ENCODE assay signal across 11 mouse cellular contexts in the genomic region with DNA sequence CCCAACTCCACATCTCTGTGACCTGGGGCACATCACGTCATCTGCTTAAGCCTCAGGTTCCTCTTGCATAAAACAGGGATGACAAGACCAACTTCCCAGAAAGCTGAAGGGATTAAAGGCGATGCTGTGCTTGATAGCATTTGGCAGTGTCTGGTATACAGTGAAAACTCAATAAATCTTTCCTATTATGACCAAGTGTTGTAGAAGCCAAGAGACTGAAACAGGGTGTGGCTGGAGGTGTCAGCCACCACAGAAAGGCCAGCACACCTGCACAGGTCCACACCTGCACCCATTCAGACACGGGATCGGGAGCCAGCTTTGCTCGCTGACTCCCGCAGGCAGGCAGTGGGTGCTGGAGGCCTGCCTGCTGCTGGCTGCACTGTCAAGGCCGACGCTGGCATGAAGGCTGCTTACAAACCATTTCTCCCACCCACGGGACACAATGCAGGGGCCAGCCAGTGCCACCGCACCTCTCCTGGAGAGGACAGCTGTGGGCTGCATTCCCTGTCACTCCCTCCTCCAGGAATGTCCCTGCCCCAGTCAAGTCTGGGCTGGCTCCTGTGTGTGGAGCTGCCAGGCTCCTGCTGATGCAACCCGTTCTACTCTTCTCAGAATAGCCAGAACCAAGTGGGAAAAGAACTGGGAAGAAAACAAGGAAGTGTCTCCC. TPM values are rescaled to one million over a fixed set of nuclear protein-coding genes. Genes with fewer than 3 reads are reported as not detected.
DNase-seq lines count a peak whose midpoint lies in the region; ATAC-seq lines count a peak whose summit lies in the region.
"Had no signal": no experiment of that assay in that cellular context is flagged by ENCODE, and none has a peak within 500 bp of the region (broad histone marks: within the 10 kb centered on the region; RNA-seq: fewer than 3 reads in every experiment).

No protein-coding gene starts in this region.

- intact Hi-C loops in left cerebral cortex, postnatal 36 days (cut with DNase I): no loop called here
- intact Hi-C loops in left cerebral cortex, postnatal 25 days (cut with DNase I): no loop called here

- H3K4me3 ChIP-seq in forebrain, embryonic 10.5 days: no peak overlapping the region
- H3K4me3 ChIP-seq in forebrain, embryonic 13.5 days: no peak overlapping the region
- no peak overlapping the region for H3K4me3 ChIP-seq in limb, embryonic 13.5 days
- H3K4me3 ChIP-seq in midbrain, embryonic 10.5 days: no peak overlapping the region
- H3K4me3 ChIP-seq: kidney, embryonic 15.5 days; liver, embryonic 15.5 days had no signal

- peak overlapping the region; percentile 25; the same call in 1 of the 2 replicates for H3K27ac ChIP-seq in forebrain, embryonic 10.5 days
- H3K27ac ChIP-seq in forebrain, embryonic 13.5 days: no peak overlapping the region
- peak overlapping the region; percentile 33; the same call in 1 of the 2 replicates for H3K27ac ChIP-seq in limb, embryonic 13.5 days
- H3K27ac ChIP-seq in midbrain, embryonic 10.5 days (replicated peaks): no peak overlapping the region
- H3K27ac ChIP-seq: kidney, embryonic 15.5 days; liver, embryonic 15.5 days had no signal

- H3K4me2 ChIP-seq in forebrain, embryonic 13.5 days: no peak overlapping the region
- H3K4me2 ChIP-seq in limb, embryonic 13.5 days (replicated peaks): no peak overlapping the region
- H3K4me2 ChIP-seq: kidney, embryonic 15.5 days; liver, embryonic 15.5 days had no signal

- DNase-seq in forebrain, embryonic 10.5 days (ENCODE audit: extremely low spot score, low spot score): no peak
- peak; percentile 8 to 15 for DNase-seq in left cerebral cortex, postnatal 36 days (ENCODE audit: low spot score in 2 of 2)
- no peak for DNase-seq in left cerebral cortex, postnatal 25 days (ENCODE audit: low spot score in 2 of 2)
- peak; percentile 43 for DNase-seq in adrenal gland, adult 8-10 months
- DNase-seq in frontal cortex, postnatal 10 days (ENCODE audit: low spot score in 2 of 2): no peak
- DNase-seq in midbrain, embryonic 10.5 days (ENCODE audit: low spot score): no peak
- DNase-seq: right cerebral cortex, postnatal 14 days had no signal

- H3K27me3 ChIP-seq in forebrain, embryonic 10.5 days (ENCODE audit: poor library complexity, severe bottlenecking): no peaks in the 10 kb centered on the region
- H3K27me3 ChIP-seq in forebrain, embryonic 13.5 days: no peaks in the 10 kb centered on the region
- no peaks in the 10 kb centered on the region for H3K27me3 ChIP-seq in limb, embryonic 13.5 days
- no peaks in the 10 kb centered on the region for H3K27me3 ChIP-seq in midbrain, embryonic 10.5 days (ENCODE audit: low read depth, poor library complexity, severe bottlenecking)
- H3K27me3 ChIP-seq: kidney, embryonic 15.5 days; liver, embryonic 15.5 days had no signal

- no peak for ATAC-seq in forebrain, embryonic 13.5 days
- ATAC-seq in limb, embryonic 13.5 days (ENCODE audit: low FRiP score, low read depth): no peak; the same call in 1 of the 2 replicates

- H3K9ac ChIP-seq in forebrain, embryonic 13.5 days: no peak overlapping the region
- no peak overlapping the region for H3K9ac ChIP-seq in limb, embryonic 13.5 days
- H3K9ac ChIP-seq: kidney, embryonic 15.5 days; liver, embryonic 15.5 days had no signal

- H3K36me3 ChIP-seq in forebrain, embryonic 10.5 days (replicated peaks): peaks cover 21% of the 10 kb centered on the region
- peaks cover 14% of the 10 kb centered on the region for H3K36me3 ChIP-seq in forebrain, embryonic 13.5 days (ENCODE audit: poor library complexity, severe bottlenecking)
- peaks cover 18% of the 10 kb centered on the region; the same call in 1 of the 2 replicates for H3K36me3 ChIP-seq in limb, embryonic 13.5 days
- peaks cover 13% of the 10 kb centered on the region for H3K36me3 ChIP-seq in midbrain, embryonic 10.5 days
- H3K36me3 ChIP-seq: liver, embryonic 15.5 days had no signal

- 88% methylated on average over 11 of the region's 11 CpGs for WGBS in forebrain, embryonic 10.5 days
- WGBS in forebrain, embryonic 13.5 days: 88% methylated on average over 11 of the region's 11 CpGs
- 79% methylated on average over 11 of the region's 11 CpGs for WGBS in limb, embryonic 13.5 days
- WGBS in midbrain, embryonic 10.5 days: 88% methylated on average over 11 of the region's 11 CpGs

- H3K4me1 ChIP-seq in forebrain, embryonic 10.5 days: peaks cover 12% of the 10 kb centered on the region
- H3K4me1 ChIP-seq in forebrain, embryonic 13.5 days: peaks cover 6% of the 10 kb centered on the region
- peaks cover 16% of the 10 kb centered on the region for H3K4me1 ChIP-seq in limb, embryonic 13.5 days
- H3K4me1 ChIP-seq in midbrain, embryonic 10.5 days: peaks cover 14% of the 10 kb centered on the region
- H3K4me1 ChIP-seq: liver, embryonic 15.5 days had no signal

- H3K9me3 ChIP-seq in forebrain, embryonic 10.5 days: no peaks in the 10 kb centered on the region
- no peaks in the 10 kb centered on the region for H3K9me3 ChIP-seq in forebrain, embryonic 13.5 days (replicated peaks)
- no peaks in the 10 kb centered on the region for H3K9me3 ChIP-seq in limb, embryonic 13.5 days
- H3K9me3 ChIP-seq in midbrain, embryonic 10.5 days (replicated peaks): no peaks in the 10 kb centered on the region
- H3K9me3 ChIP-seq: kidney, embryonic 15.5 days; liver, embryonic 15.5 days had no signal

RNA-seq across cellular contexts. Expression of a gene that starts 17.2 kb away (rescaled TPM):
- 0.44 and 0.58 TPM in 2 replicates for polyA plus RNA-seq in forebrain, embryonic 10.5 days (2016; fragmentation: Nextera tagmentation; extraction: Ambion mirVana)
- 0.21 and 0.31 TPM in 2 replicates for polyA plus RNA-seq in forebrain, embryonic 13.5 days (2015; fragmentation: Nextera tagmentation; extraction: Ambion mirVana)
- total RNA-seq in left cerebral cortex, postnatal 36 days (2021): 1 to 10 TPM; 3.1 TPM
- total RNA-seq in left cerebral cortex, postnatal 25 days (2021): 1 to 10 TPM; 2.3 to 2.6 TPM
- total RNA-seq in adrenal gland, adult 8-10 months (2022): under 1 TPM; 0.24 to 0.54 (median 0.38) TPM
- polyA plus RNA-seq in limb, embryonic 13.5 days (2015; fragmentation: Nextera tagmentation; extraction: Ambion mirVana): 8.9 and 10.1 TPM in 2 replicates
- 0.51 and 0.81 TPM in 2 replicates for polyA plus RNA-seq in midbrain, embryonic 10.5 days (2016; fragmentation: Nextera tagmentation; extraction: Ambion mirVana)

RNA-seq across cellular contexts. Expression of a gene that starts 32.0 kb away (rescaled TPM):
- polyA plus RNA-seq in forebrain, embryonic 10.5 days (2016; fragmentation: Nextera tagmentation; extraction: Ambion mirVana): 63.2 and 67.3 TPM in 2 replicates
- 60.5 and 70.6 TPM in 2 replicates for polyA plus RNA-seq in forebrain, embryonic 13.5 days (2015; fragmentation: Nextera tagmentation; extraction: Ambion mirVana)
- 100 to 1,000 TPM; 119 to 122 TPM for total RNA-seq in left cerebral cortex, postnatal 36 days (2021)
- 100 to 1,000 TPM; 108 to 116 TPM for total RNA-seq in left cerebral cortex, postnatal 25 days (2021)
- total RNA-seq in adrenal gland, adult 8-10 months (2022): 10 to 100 TPM; 41.5 to 67.2 (median 54.8) TPM
- polyA plus RNA-seq in limb, embryonic 13.5 days (2015; fragmentation: Nextera tagmentation; extraction: Ambion mirVana): 41.3 and 43.7 TPM in 2 replicates
- 66.5 and 80.5 TPM in 2 replicates for polyA plus RNA-seq in midbrain, embryonic 10.5 days (2016; fragmentation: Nextera tagmentation; extraction: Ambion mirVana)

RNA-seq across cellular contexts. Expression of a gene that starts 54.9 kb away (rescaled TPM):
- 29.1 and 29.3 TPM in 2 replicates for polyA plus RNA-seq in forebrain, embryonic 10.5 days (2016; fragmentation: Nextera tagmentation; extraction: Ambion mirVana)
- polyA plus RNA-seq in forebrain, embryonic 13.5 days (2015; fragmentation: Nextera tagmentation; extraction: Ambion mirVana): 27.3 and 28.5 TPM in 2 replicates
- 10 to 100 TPM in 1 of 2 experiments, 1 to 10 TPM in 1; 6.6 to 10.8 TPM for total RNA-seq in left cerebral cortex, postnatal 36 days (2021)
- 10 to 100 TPM in 1 of 2 experiments, 1 to 10 TPM in 1; 9.6 to 10.5 TPM for total RNA-seq in left cerebral cortex, postnatal 25 days (2021)
- 10 to 100 TPM in 3 of 4 experiments, 1 to 10 TPM in 1; 8.7 to 13.8 (median 11.2) TPM for total RNA-seq in adrenal gland, adult 8-10 months (2022)
- polyA plus RNA-seq in limb, embryonic 13.5 days (2015; fragmentation: Nextera tagmentation; extraction: Ambion mirVana): 16.8 and 18.4 TPM in 2 replicates
- 27.9 and 30.9 TPM in 2 replicates for polyA plus RNA-seq in midbrain, embryonic 10.5 days (2016; fragmentation: Nextera tagmentation; extraction: Ambion mirVana)

RNA-seq across cellular contexts. Expression of a gene that starts 59.6 kb away (rescaled TPM):
- polyA plus RNA-seq in forebrain, embryonic 10.5 days (2016; fragmentation: Nextera tagmentation; extraction: Ambion mirVana): 160 and 166 TPM in 2 replicates
- polyA plus RNA-seq in forebrain, embryonic 13.5 days (2015; fragmentation: Nextera tagmentation; extraction: Ambion mirVana): 333 and 349 TPM in 2 replicates
- 100 to 1,000 TPM; 432 to 445 TPM for total RNA-seq in left cerebral cortex, postnatal 36 days (2021)
- total RNA-seq in left cerebral cortex, postnatal 25 days (2021): 100 to 1,000 TPM; 460 to 484 TPM
- 100 to 1,000 TPM; 234 to 264 (median 239) TPM for total RNA-seq in adrenal gland, adult 8-10 months (2022)
- 176 and 184 TPM in 2 replicates for polyA plus RNA-seq in limb, embryonic 13.5 days (2015; fragmentation: Nextera tagmentation; extraction: Ambion mirVana)
- polyA plus RNA-seq in midbrain, embryonic 10.5 days (2016; fragmentation: Nextera tagmentation; extraction: Ambion mirVana): 193 and 213 TPM in 2 replicates

Comparison
In these comparisons a context has a peak if more than half of its experiments do, and no peak if none do; other contexts are left out.
1. DNase-seq: peak in left cerebral cortex, postnatal 36 days (2 of 2) and adrenal gland, adult 8-10 months (single experiment); none in forebrain, embryonic 10.5 days (single experiment), left cerebral cortex, postnatal 25 days (0 of 2), frontal cortex, postnatal 10 days (0 of 2) and midbrain, embryonic 10.5 days (single experiment).
2. H3K27ac ChIP-seq: peak in forebrain, embryonic 10.5 days (single experiment) and limb, embryonic 13.5 days (single experiment); none in forebrain, embryonic 13.5 days (single experiment) and midbrain, embryonic 10.5 days (single experiment).